Mouse (Mus musculus) midbrain, embryonic 13.5 days (tissue): Measurements from ENCODE around the gene Kcns3. TPM values are rescaled to one million over a fixed set of nuclear protein-coding genes. Genes with fewer than 3 reads are reported as not detected.
"Not testable (repeated sequence)": the region's sequence is repeated elsewhere in the genome, so short reads cannot be mapped to it uniquely, and the experiment has no call there.

Experiments
- ATAC-seq: fragments of 200-750 bp; cut with Nextera tagmentation; 2 replicates; pipeline ENCODE4 v1.8.0; 2017; ENCODE audit warnings: mild to moderate bottlenecking, moderate TSS enrichment, moderate library complexity
- H3K27ac ChIP-seq: fragments of 300-500 bp; sonication (generic); 2 replicates; pipeline ENCODE4 v1.5.1; 2015; ENCODE audit warnings: inconsistent platforms, mild to moderate bottlenecking, moderate library complexity
- H3K27me3 ChIP-seq: fragments of 300-500 bp; sonication (generic); 2 replicates; pipeline ENCODE4 v1.6.1; 2015; ENCODE audit warnings: mild to moderate bottlenecking, inconsistent platforms
- H3K36me3 ChIP-seq: fragments of 300-500 bp; sonication (generic); 2 replicates; pipeline ENCODE4 v1.6.1; 2015; ENCODE audit warnings: mild to moderate bottlenecking, inconsistent platforms
- H3K4me1 ChIP-seq: fragments of 300-500 bp; sonication (generic); replicated peaks from 2 replicates; pipeline ENCODE4 v1.6.1; 2015; ENCODE audit warnings: inconsistent platforms
- H3K4me2 ChIP-seq: fragments of 300-500 bp; sonication (generic); replicated peaks from 2 replicates; pipeline ENCODE4 v1.6.1; 2015; ENCODE audit warnings: moderate library complexity, mild to moderate bottlenecking, inconsistent platforms
- H3K4me3 ChIP-seq: fragments of 300-500 bp; sonication (generic); replicated peaks from 2 replicates; pipeline ENCODE4 v1.5.1; 2015; ENCODE audit warnings: mild to moderate bottlenecking, inconsistent platforms
- H3K9ac ChIP-seq: fragments of 300-500 bp; sonication (generic); replicated peaks from 2 replicates; pipeline ENCODE4 v1.6.1; 2015; ENCODE audit warnings: mild to moderate bottlenecking, inconsistent platforms
- H3K9me3 ChIP-seq: fragments of 300-500 bp; sonication (generic); 2 replicates; pipeline ENCODE4 v1.6.1; 2016; ENCODE audit warnings: mild to moderate bottlenecking, inconsistent platforms
- WGBS: fragments of 180-500 bp; shearing (Covaris S2); methylation state at CpG from one replicate; pipeline ENCODE4 v1.1.7; 2015; 5-methylcytosine and 5-hydroxymethylcytosine counted together
- polyA plus RNA-seq: library from polyadenylated mRNA; unstranded; fragments of >200 nt; fragmentation: Nextera tagmentation; extraction: Ambion mirVana; gene quantifications from 2 replicates; pipeline ENCODE4 v1.2.1, GENCODE M21; 2015

Kcns3 gene
- polyA plus RNA-seq, 1 experiment from 2014 or later, result 0.46 TPM

GRCm38 (mm10) chr12:11052676-11053075 is 98.2 kb downstream of the Kcns3 start:
- not testable (repeated sequence) for H3K36me3 ChIP-seq, H3K9me3 ChIP-seq, H3K4me1 ChIP-seq, H3K9ac ChIP-seq, H3K27ac ChIP-seq, H3K4me3 ChIP-seq, H3K4me2 ChIP-seq, H3K27me3 ChIP-seq, ATAC-seq
- 57% methylated on average over 4 of the region's 4 CpGs for WGBS

- H3K27ac ChIP-seq, result no peak overlapping the region
- H3K9me3 ChIP-seq, result no peaks in the 10 kb centered on the region
- no peak for ATAC-seq
- H3K9ac ChIP-seq, result no peak overlapping the region
- no peaks in the 10 kb centered on the region for H3K4me1 ChIP-seq
- no peak overlapping the region for H3K4me2 ChIP-seq
- H3K4me3 ChIP-seq, result no peak overlapping the region
- H3K27me3 ChIP-seq, result no peaks in the 10 kb centered on the region
- no peaks in the 10 kb centered on the region for H3K36me3 ChIP-seq
These were observed 109.0 kb downstream of the Kcns3 start for GRCm38 (mm10) chr12:11041821-11042220.

Other genes with a start within 250 kb of the Kcns3 start
- not detected in 2 replicates for gene Msgn1, start 57.9 kb upstream of the Kcns3 start, polyA plus RNA-seq
- gene Gen1, start 114.7 kb upstream of the Kcns3 start, polyA plus RNA-seq, result 5.2 and 6.4 TPM in 2 replicates
- 126 and 138 TPM in 2 replicates for gene Smc6, start 114.8 kb upstream of the Kcns3 start, polyA plus RNA-seq